ENCODE assay signal across 8 mouse cellular contexts in the genomic region with DNA sequence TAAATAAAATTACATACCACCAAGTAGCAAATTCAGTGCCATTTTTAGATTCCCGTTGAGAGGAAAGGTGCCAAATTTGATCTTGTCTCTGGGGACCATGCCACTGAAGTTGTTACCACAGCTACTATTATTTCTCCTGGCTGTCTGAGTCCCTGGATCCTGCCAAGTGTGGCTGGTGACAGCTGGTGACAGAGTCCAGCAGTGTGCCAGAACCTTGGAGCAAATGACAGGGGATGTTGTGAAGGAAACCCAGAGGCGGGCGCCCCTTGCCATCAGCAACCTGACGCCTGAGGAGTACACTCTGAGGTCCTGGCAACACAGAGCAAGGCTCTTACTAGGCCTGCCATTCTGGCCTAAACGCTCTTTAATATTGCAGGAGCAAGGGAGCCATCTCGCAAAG.
A peak's percentile ranks its signal among the peaks of the same experiment; 100 is the strongest.
DNase-seq lines count a peak whose midpoint lies in the region; ATAC-seq lines count a peak whose summit lies in the region.

No protein-coding gene starts in this region.

- 35% methylated on average over 6 of the region's 6 CpGs for WGBS in forebrain, embryonic 15.5 days
- WGBS in forebrain, embryonic 10.5 days: 89% methylated on average over 6 of the region's 6 CpGs
- WGBS in neural tube, embryonic 15.5 days: 58% methylated on average over 6 of the region's 6 CpGs
- 76% methylated on average over 6 of the region's 6 CpGs for WGBS in limb, embryonic 10.5 days

- H3K9ac ChIP-seq in forebrain, embryonic 15.5 days (replicated peaks): no peak overlapping the region
- no peak overlapping the region for H3K9ac ChIP-seq in neural tube, embryonic 15.5 days (replicated peaks)

- 0 out of 2 replicates have a peak overlapping the region, but pooled peaks have one; percentile 19 for H3K4me2 ChIP-seq in forebrain, embryonic 15.5 days (replicated peaks)
- no peak overlapping the region for H3K4me2 ChIP-seq in neural tube, embryonic 15.5 days

- H3K36me3 ChIP-seq in forebrain, embryonic 15.5 days: no peaks in the 10 kb centered on the region
- H3K36me3 ChIP-seq in forebrain, embryonic 10.5 days (replicated peaks): peaks cover 5% of the 10 kb centered on the region
- H3K36me3 ChIP-seq in neural tube, embryonic 15.5 days: no peaks in the 10 kb centered on the region
- H3K36me3 ChIP-seq in limb, embryonic 10.5 days: peaks cover 4% of the 10 kb centered on the region; the same call in 1 of the 2 replicates

- intact Hi-C loops in gastrocnemius, postnatal 36 days (cut with DNase I): loop anchor here (5.0 kb wide), 1 partner anchor 154 kb away; no protein-coding TSS in a partner anchor

- peaks cover 23% of the 10 kb centered on the region for H3K4me1 ChIP-seq in forebrain, embryonic 15.5 days
- H3K4me1 ChIP-seq in forebrain, embryonic 10.5 days: no peaks in the 10 kb centered on the region; the same call in 1 of the 2 replicates
- H3K4me1 ChIP-seq in neural tube, embryonic 15.5 days: peaks cover 12% of the 10 kb centered on the region
- H3K4me1 ChIP-seq in limb, embryonic 10.5 days: no peaks in the 10 kb centered on the region

- DNase-seq in forebrain, embryonic 10.5 days (ENCODE audit: extremely low spot score, low spot score): no peak
- DNase-seq in gastrocnemius, postnatal 36 days: peak; percentile 37 to 46
- peak; percentile 34 to 69 for DNase-seq in layer of hippocampus, adult 18-20 months (ENCODE audit: low spot score in 2 of 2)
- DNase-seq in limb, embryonic 10.5 days (ENCODE audit: low spot score): no peak
- no peak for DNase-seq in adipocyte (ENCODE audit: low spot score)
- DNase-seq in cerebellum, adult 11 months: no peak

- peak overlapping the region; percentile 86 for H3K27ac ChIP-seq in forebrain, embryonic 15.5 days (replicated peaks)
- no peak overlapping the region for H3K27ac ChIP-seq in forebrain, embryonic 10.5 days
- peak overlapping the region; percentile 39; the same call in 1 of the 2 replicates for H3K27ac ChIP-seq in neural tube, embryonic 15.5 days (replicated peaks)
- H3K27ac ChIP-seq in limb, embryonic 10.5 days: no peak overlapping the region

- no peaks in the 10 kb centered on the region for H3K27me3 ChIP-seq in forebrain, embryonic 15.5 days
- no peaks in the 10 kb centered on the region for H3K27me3 ChIP-seq in forebrain, embryonic 10.5 days (ENCODE audit: poor library complexity, severe bottlenecking)
- no peaks in the 10 kb centered on the region for H3K27me3 ChIP-seq in neural tube, embryonic 15.5 days (replicated peaks)
- H3K27me3 ChIP-seq in limb, embryonic 10.5 days (ENCODE audit: low read depth, poor library complexity, severe bottlenecking): no peaks in the 10 kb centered on the region

- ATAC-seq in forebrain, embryonic 15.5 days (replicated peaks): peak; percentile 88
- ATAC-seq in neural tube, embryonic 15.5 days (ENCODE audit: low FRiP score): peak; percentile 37; the same call in 1 of the 2 replicates

- no peak overlapping the region for H3K4me3 ChIP-seq in forebrain, embryonic 15.5 days
- H3K4me3 ChIP-seq in forebrain, embryonic 10.5 days: no peak overlapping the region
- no peak overlapping the region for H3K4me3 ChIP-seq in neural tube, embryonic 15.5 days (replicated peaks)
- H3K4me3 ChIP-seq in limb, embryonic 10.5 days: no peak overlapping the region

- no peaks in the 10 kb centered on the region for H3K9me3 ChIP-seq in forebrain, embryonic 15.5 days
- no peaks in the 10 kb centered on the region for H3K9me3 ChIP-seq in forebrain, embryonic 10.5 days
- H3K9me3 ChIP-seq in neural tube, embryonic 15.5 days (replicated peaks): no peaks in the 10 kb centered on the region
- no peaks in the 10 kb centered on the region for H3K9me3 ChIP-seq in limb, embryonic 10.5 days (replicated peaks)

Comparison
In these comparisons a context has a peak if more than half of its experiments do, and no peak if none do; other contexts are left out.
1. H3K27ac ChIP-seq: peak in forebrain, embryonic 15.5 days (single experiment) and neural tube, embryonic 15.5 days (single experiment); none in forebrain, embryonic 10.5 days (single experiment) and limb, embryonic 10.5 days (single experiment).
2. DNase-seq: peak in gastrocnemius, postnatal 36 days (2 of 2) and layer of hippocampus, adult 18-20 months (2 of 2); none in forebrain, embryonic 10.5 days (single experiment), limb, embryonic 10.5 days (single experiment), adipocyte (single experiment) and cerebellum, adult 11 months (single experiment).